Mouse (Mus musculus) heart, adult 11 months (tissue): ENCODE data around the gene Vpreb3.
A peak's percentile ranks its signal among the peaks of the same experiment; 100 is the strongest.

Experiments
- DNase-seq: peaks from one replicate; pipeline ENCODE4 v3.0.0; 2022

Gene Vpreb3

DNA sequence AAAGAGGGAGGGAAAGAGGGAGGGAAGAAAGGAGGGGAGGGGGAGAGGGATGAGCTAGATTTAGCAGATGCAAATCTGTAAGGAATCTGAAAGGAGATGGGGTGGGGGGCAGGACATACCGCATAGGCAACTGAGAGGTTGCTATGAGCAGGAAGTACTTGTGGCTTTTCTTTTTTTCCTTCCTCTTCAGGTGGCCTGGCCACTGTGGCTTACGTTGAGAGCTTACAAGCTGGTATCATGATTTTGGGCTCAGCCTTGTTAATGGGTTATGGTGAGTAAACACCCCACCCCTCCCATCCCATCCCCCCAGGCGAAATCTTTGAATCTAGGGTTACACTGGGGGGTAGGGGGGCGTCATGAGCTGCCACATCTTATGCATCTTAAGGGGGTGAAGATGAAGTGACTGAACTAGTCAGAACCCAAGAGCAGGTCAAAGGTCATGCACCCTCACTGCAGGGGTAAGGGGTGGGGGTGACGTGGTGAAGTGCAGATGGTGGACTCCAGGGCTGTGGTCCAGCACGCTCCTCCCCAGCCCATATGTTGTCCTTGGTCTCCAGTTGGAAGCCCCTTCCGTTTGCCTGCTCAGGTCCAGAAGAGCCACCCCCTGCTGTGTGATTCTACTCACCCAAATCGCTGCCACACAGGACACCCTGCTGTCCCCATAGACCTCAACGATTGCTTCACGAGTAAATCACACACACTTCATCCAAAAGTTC is 35.4 kb downstream of the Vpreb3 start:
- DNase-seq, result peak; percentile 84

DNA sequence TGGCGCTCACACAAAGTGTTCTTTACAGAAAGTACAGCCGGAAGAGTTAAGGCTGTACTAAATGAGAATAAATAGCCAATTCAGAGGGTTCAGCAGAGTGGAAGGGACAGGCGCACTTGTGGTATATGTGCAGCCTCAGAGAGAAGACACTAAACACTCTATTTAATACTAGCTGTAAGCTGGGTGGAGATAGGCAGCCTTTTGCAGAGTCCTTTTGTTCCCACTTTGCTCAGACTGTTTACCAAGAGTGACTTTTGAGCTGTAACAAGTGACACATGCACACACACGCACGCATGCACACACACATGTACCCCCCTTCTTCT is 35.9 kb downstream of the Vpreb3 start:
- DNase-seq, result peak; percentile 40

DNA sequence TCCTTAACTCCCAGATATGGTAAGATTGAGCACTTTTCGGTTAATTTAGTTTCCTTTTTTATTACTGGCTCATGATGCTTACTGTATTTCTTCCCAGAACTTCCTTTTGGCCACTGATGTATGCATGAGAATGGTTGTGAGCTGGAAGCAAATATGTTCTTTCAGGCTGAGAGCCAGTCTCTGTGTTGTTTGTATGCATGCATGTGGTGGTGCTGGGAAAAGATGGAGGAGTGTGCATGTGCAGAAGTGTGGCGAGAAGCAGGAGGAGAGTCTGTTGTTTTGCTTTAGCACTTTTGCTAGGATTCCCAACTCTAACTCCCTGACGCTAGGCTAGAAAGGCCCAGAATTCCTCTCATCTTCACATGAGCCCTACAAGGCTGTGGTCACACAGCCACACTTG is 36.6 kb downstream of the Vpreb3 start:
- peak; percentile 4 for DNase-seq

- DNase-seq, result no peak
Observed at GRCm38 (mm10) chr10:75990430-75991042, 47.7 kb downstream of the Vpreb3 start.

GRCm38 (mm10) chr10:75993616-75994240 is 50.9 kb downstream of the Vpreb3 start:
- DNase-seq, result peak; percentile 23

DNA sequence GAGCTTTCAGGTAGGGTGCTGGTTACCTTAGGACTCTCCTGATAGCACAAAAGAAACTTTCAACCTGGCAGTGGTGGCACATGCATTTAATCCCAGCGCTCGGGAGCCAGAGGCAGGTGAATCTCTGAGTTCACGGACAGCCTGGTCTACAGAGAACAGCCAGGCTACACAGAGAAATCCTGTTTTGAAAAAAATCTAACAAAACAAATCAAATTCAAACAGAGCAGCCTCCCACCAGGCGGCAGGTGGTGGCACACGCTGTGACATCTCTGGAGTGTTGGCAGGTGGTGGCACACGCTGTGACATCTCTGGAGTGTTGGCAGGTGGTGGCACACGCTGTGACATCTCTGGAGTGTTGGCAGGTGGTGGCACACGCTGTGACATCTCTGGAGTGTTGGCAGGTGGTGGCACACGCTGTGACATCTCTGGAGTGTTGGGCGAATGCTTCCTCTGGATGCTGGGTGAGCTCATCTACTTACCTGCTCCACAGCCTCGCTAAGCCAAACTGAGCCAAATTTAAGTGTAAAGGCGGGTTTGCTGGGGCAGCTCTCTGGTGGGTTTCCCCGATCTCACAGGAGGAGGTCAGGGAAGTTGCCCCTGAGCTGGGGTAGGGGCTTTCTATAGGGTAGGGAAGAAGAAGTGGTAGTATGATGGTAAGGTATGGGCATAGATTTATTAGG is 51.8 kb downstream of the Vpreb3 start:
- peak; percentile 27 for DNase-seq

DNA sequence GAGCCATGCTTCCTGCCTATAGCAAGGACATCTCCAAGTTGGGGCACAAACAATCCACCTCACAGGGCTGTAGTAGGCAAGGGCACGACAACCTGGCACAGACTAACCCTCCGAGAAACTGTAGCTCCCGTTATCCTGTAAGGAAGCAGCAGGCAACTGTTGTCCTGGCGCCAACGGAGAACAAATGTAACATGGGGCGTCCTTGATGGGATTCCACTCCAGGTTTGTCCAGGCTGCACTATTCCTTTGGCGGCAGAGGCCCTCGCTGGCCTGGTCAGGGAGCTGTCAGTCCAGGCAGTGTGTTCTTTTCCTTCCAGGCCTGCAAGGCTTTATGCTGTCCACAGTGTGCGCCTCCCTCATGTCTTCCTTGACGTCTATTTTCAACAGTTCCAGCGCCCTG is 52.6 kb downstream of the Vpreb3 start:
- peak; percentile 83 for DNase-seq

- DNase-seq, result peak; percentile 53
Observed at GRCm38 (mm10) chr10:75996315-75996714, 53.5 kb downstream of the Vpreb3 start.
